Mouse (Mus musculus) ES-E14 (cell line): Measurements from ENCODE around the gene Gm12248. TPM values are rescaled to one million over a fixed set of nuclear protein-coding genes. Genes with fewer than 3 reads are reported as not detected.
A peak's percentile ranks its signal among the peaks of the same experiment; 100 is the strongest.

ENCODE experiments used
- DNase-seq: peaks from one replicate; pipeline ENCODE4 v3.0.0-alpha.2; 2013; ENCODE audit warnings: low read depth, low spot score
- H3K27ac ChIP-seq: 2 replicates; pipeline ENCODE4 v1.5.1; 2012; ENCODE audit warnings: low read depth, mild to moderate bottlenecking, low read length, moderate library complexity, mixed read lengths; ENCODE audit not compliant: poor library complexity, insufficient read depth, severe bottlenecking
- H3K36me3 ChIP-seq: 2 replicates; pipeline ENCODE4 v1.6.1; 2012; ENCODE audit warnings: mild to moderate bottlenecking, low read length, moderate library complexity, mixed read lengths; ENCODE audit not compliant: control insufficient read depth, poor library complexity, insufficient read depth, severe bottlenecking
- H3K4me1 ChIP-seq, 2 experiments: fragments of 150-350 bp in 1 of 2; sonication (generic) in 1 of 2; 2 replicates each; pipeline ENCODE4 v1.6.1; 2012; ENCODE audit warnings: low read length in 2 of 2, mild to moderate bottlenecking in 1 of 2, mixed read lengths in 1 of 2; ENCODE audit not compliant: control insufficient read depth in 2 of 2, insufficient read depth in 2 of 2, poor library complexity in 1 of 2
- H3K4me3 ChIP-seq, 2 experiments: fragments of 150-350 bp in 1 of 2; sonication (generic) in 1 of 2; 2 replicates each; pipeline ENCODE4 v1.5.1; 2012; ENCODE audit warnings: low read length in 2 of 2, low read depth in 1 of 2, mild to moderate bottlenecking in 1 of 2, mixed read lengths in 1 of 2; ENCODE audit not compliant: insufficient read depth in 1 of 2, poor library complexity in 1 of 2, severe bottlenecking in 1 of 2
- H3K9ac ChIP-seq: 2 replicates; pipeline ENCODE4 v1.6.1; 2012; ENCODE audit warnings: low read depth, mild to moderate bottlenecking, low read length, mixed read lengths; ENCODE audit not compliant: poor library complexity, insufficient read depth, severe bottlenecking
- H3K9me3 ChIP-seq: fragments of 150-350 bp; sonication (generic); 2 replicates; pipeline ENCODE4 v1.6.1; 2012; ENCODE audit warnings: low read depth, mild to moderate bottlenecking, low read length; ENCODE audit not compliant: control insufficient read depth, insufficient read depth
- CHD2 ChIP-seq: IDR thresholded peaks from 2 replicates; pipeline ENCODE4 v1.6.1; 2014; ENCODE audit warnings: mild to moderate bottlenecking, low read depth, low read length, inconsistent platforms
- HCFC1 ChIP-seq: IDR thresholded peaks from 2 replicates; pipeline ENCODE4 v1.6.1; 2012; ENCODE audit warnings: low read length, inconsistent platforms, borderline replicate concordance; ENCODE audit not compliant: insufficient read depth
- MAFK ChIP-seq: IDR thresholded peaks from 2 replicates; pipeline ENCODE4 v1.6.1; 2014; ENCODE audit warnings: mild to moderate bottlenecking, low read depth, low read length, inconsistent platforms; ENCODE audit not compliant: insufficient read depth
- ZC3H11A ChIP-seq: IDR thresholded peaks from 2 replicates; pipeline ENCODE4 v1.6.1; 2012; ENCODE audit warnings: low read depth, mild to moderate bottlenecking, inconsistent platforms, low read length, borderline replicate concordance
- ZNF384 ChIP-seq: IDR thresholded peaks from 2 replicates; pipeline ENCODE4 v1.6.1; 2012; ENCODE audit warnings: low read depth, low read length, inconsistent platforms
- in situ Hi-C, 2 experiments: fragments of 600-800 bp; cut with MboI; formaldehyde crosslinking; loops; one replicate each; pipeline ENCODE4 v1.15.1; 2025; ENCODE audit warnings: low sequenced_read_pairs in 2 of 2, inconsistent platforms in 1 of 2; ENCODE audit not compliant: unreplicated experiment in 2 of 2
- total RNA-seq: library from RNA; depleted of rRNA; stranded (reverse); fragments of 300-350 nt; gene quantifications from 2 replicates; pipeline ENCODE4 v1.2.3, GENCODE M21; 2012

Gene Gm12248
- total RNA-seq, 1 experiment = 0.58 TPM

GRCm38 (mm10) chr11:58116560-58116959, 23.6 kb upstream of the Gm12248 start:
- Histone ChIP-seq H3K27ac (no peak overlapping the region), H3K4me1 (0 out of 4 replicates have a peak, but pooled peaks cover 0 to 1% of the 10 kb centered on the region in 2 experiments), H3K9ac (no peak overlapping the region), H3K4me3 (no peak overlapping the region), H3K36me3 (peaks cover 57% of the 10 kb centered on the region), H3K9me3 (no peaks in the 10 kb centered on the region)
- TF ChIP-seq CHD2 (no peak), ZNF384 (no peak), MAFK (no peak), ZC3H11A (no peak), HCFC1 (no peak)
- no peak for DNase-seq
- in situ Hi-C loops = no loop called here

- H3K27ac ChIP-seq = no peak overlapping the region
- no peaks in the 10 kb centered on the region for H3K9me3 ChIP-seq
- H3K9ac ChIP-seq = peak overlapping the region; percentile 1; the same call in 1 of the 2 replicates
- in situ Hi-C loops = no loop called here
- peaks cover 19% of the 10 kb centered on the region for H3K36me3 ChIP-seq
- peaks cover 1 to 12% of the 10 kb centered on the region in 2 experiments; a peak in 2 of 4 replicates for H3K4me1 ChIP-seq
- DNase-seq = no peak
- peak overlapping the region in 1 of 2 experiments; percentile 22; a peak in 1 of 4 replicates for H3K4me3 ChIP-seq
- no peak for TF ChIP-seq MAFK
- no peak for TF ChIP-seq ZC3H11A
- no peak for TF ChIP-seq HCFC1
- no peak for TF ChIP-seq ZNF384
Measured at GRCm38 (mm10) chr11:58107664-58108337, 14.9 kb upstream of the Gm12248 start.

- H3K4me1 ChIP-seq = peaks cover 1 to 14% of the 10 kb centered on the region in 2 experiments; a peak in 2 of 4 replicates
- no peaks in the 10 kb centered on the region for H3K9me3 ChIP-seq
- H3K36me3 ChIP-seq = peaks cover 17% of the 10 kb centered on the region
- in situ Hi-C loops = no loop called here
- no peak for TF ChIP-seq CHD2
- TF ChIP-seq ZNF384 = no peak
- no peak for TF ChIP-seq HCFC1
- peak; percentile 27; the same call in 1 of the 2 replicates for TF ChIP-seq MAFK
- TF ChIP-seq ZC3H11A = no peak
- no peak overlapping the region for H3K4me3 ChIP-seq
- no peak overlapping the region for H3K9ac ChIP-seq
- H3K27ac ChIP-seq = no peak overlapping the region
- DNase-seq = peak; percentile 34
Measured at GRCm38 (mm10) chr11:58107009-58107408, 14.1 kb upstream of the Gm12248 start.

GRCm38 (mm10) chr11:58104351-58104791, 11.4 kb upstream of the Gm12248 start:
- DNase-seq = peak; percentile 31
- in situ Hi-C loops = no loop called here

More at GRCm38 (mm10) chr11:58104351-58104791, 11.4 kb upstream of the Gm12248 start:
- Histone ChIP-seq H3K9ac (peak overlapping the region; percentile 89), H3K27ac (peak overlapping the region; percentile 81), H3K4me1 (peaks cover 0 to 10% of the 10 kb centered on the region in 2 experiments; a peak in 1 of 4 replicates), H3K9me3 (no peaks in the 10 kb centered on the region), H3K4me3 (peak overlapping the region; percentile 85 to 91), H3K36me3 (no peaks in the 10 kb centered on the region)
- no peak for TF ChIP-seq ZC3H11A
- TF ChIP-seq ZNF384 = no peak
- no peak for TF ChIP-seq MAFK
- no peak; the same call in 1 of the 2 replicates for TF ChIP-seq HCFC1
- TF ChIP-seq CHD2 = no peak
